Comparison of ENCODE assay signal across 8 mouse cellular contexts in the genomic region with DNA sequence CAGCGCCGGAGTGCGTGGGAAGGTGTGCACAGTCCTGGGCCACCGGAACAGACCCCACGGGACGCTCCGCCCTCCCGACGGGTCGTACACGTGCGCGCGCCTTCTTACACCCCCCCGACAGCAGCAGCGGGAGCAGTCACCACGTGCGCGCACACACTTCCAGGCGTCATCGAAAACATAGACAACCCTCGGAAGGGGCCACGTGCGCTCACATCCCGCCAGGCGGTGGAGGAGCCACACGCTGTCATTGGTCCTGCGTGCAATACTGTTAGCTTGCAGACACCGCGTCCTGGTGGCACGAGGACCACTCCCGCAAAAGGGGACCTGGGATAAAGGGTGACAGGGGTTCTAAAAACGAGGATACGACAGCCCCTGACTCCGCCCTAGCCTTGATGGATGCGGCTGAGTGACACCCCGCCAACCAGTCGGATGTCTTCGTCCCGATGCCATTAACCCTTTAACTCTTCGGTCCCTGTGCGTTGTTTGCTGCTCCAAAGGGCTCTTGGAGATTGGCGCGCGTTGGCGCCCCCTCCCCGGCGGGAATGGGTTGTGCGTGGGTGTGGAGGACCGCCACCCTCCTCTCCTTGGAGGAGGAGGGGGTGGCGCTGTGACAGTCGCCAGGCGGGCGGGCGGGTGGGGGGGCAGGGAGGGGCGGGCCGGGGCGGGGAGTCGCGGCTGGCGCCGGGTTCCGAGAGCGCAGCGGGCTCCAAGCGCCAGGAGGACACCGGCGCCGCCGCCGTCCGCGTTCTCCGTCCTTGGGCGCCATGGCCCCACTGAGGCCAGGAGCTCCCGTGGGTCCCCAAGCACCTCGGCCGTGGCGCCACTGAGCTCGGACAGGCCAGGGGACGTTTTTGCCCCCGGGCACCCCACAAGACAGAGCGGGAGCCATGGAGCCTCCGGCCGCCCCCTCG. TPM values are rescaled to one million over a fixed set of nuclear protein-coding genes. Genes with fewer than 3 reads are reported as not detected.
DNase-seq lines count a peak whose midpoint lies in the region; ATAC-seq and TF ChIP-seq lines count a peak whose summit lies in the region.

Gene Pde4a (plus strand): TSS at position 674 of the 911 bp plus-strand sequence.

- peak; percentile 60 for ATAC-seq in forebrain, embryonic 16.5 days
- ATAC-seq in lung, embryonic 16.5 days (ENCODE audit: low read depth), result peak; percentile 15

- DNase-seq in B cell, adult 2 months, result peak; percentile 74 to 75
- DNase-seq in T-cell, adult 2 months (ENCODE audit: low spot score), result peak; percentile 88
- peak in 1 of 2 experiments; percentile 51 for DNase-seq in heart, postnatal 14 days
- peak; percentile 69 to 78 for DNase-seq in layer of hippocampus, adult 2 months (ENCODE audit: low spot score in 2 of 2)
- DNase-seq in right cerebral cortex, postnatal 14 days, result peak; percentile 80
- DNase-seq in cerebellum, adult 9-11 months, result no peak

- H3K4me1 ChIP-seq in forebrain, embryonic 16.5 days (replicated peaks; ENCODE audit: control insufficient read depth, insufficient read depth, low read length), result peaks cover 30% of the 10 kb centered on the region
- H3K4me1 ChIP-seq in lung, embryonic 16.5 days (replicated peaks; ENCODE audit: control insufficient read depth, insufficient read depth, low read length), result peaks cover 36% of the 10 kb centered on the region

- peak within 1 kb of the TSS; percentile 55 for H3K9ac ChIP-seq in forebrain, embryonic 16.5 days (replicated peaks; ENCODE audit: low read depth, low read length)
- H3K9ac ChIP-seq in lung, embryonic 16.5 days (ENCODE audit: low read length), result peak within 1 kb of the TSS; percentile 73

- H3K36me3 ChIP-seq in forebrain, embryonic 16.5 days (ENCODE audit: control insufficient read depth, insufficient read depth), result no peaks in the 10 kb centered on the region
- H3K36me3 ChIP-seq in lung, embryonic 16.5 days (ENCODE audit: control insufficient read depth, insufficient read depth, low read length), result no peaks in the 10 kb centered on the region

- H3K9me3 ChIP-seq in forebrain, embryonic 16.5 days (ENCODE audit: control insufficient read depth, low read length), result no peaks in the 10 kb centered on the region
- no peaks in the 10 kb centered on the region for H3K9me3 ChIP-seq in lung, embryonic 16.5 days (ENCODE audit: control insufficient read depth, low read length)

- peak within 1 kb of the TSS; percentile 58 for H3K4me3 ChIP-seq in forebrain, embryonic 16.5 days (replicated peaks; ENCODE audit: low read length)
- H3K4me3 ChIP-seq in layer of hippocampus, adult 2 months, result peak within 1 kb of the TSS; percentile 80
- peak within 1 kb of the TSS; percentile 59 for H3K4me3 ChIP-seq in lung, embryonic 16.5 days (ENCODE audit: low read length)

- intact Hi-C loops in heart, postnatal 14 days (cut with DNase I), result no loop called here

- WGBS in forebrain, embryonic 16.5 days, result under 1% methylated on average over 70 of the region's 86 CpGs
- WGBS in lung, embryonic 16.5 days, result 1% methylated on average over 61 of the region's 86 CpGs

- H3K27me3 ChIP-seq in forebrain, embryonic 16.5 days (replicated peaks; ENCODE audit: control insufficient read depth, insufficient read depth, low read length), result peaks cover 44% of the 10 kb centered on the region
- H3K27me3 ChIP-seq in lung, embryonic 16.5 days (ENCODE audit: control insufficient read depth, insufficient read depth, low read depth, low read length), result peaks cover 45% of the 10 kb centered on the region

- TF ChIP-seq CTCF in layer of hippocampus, adult 2 months (conservative IDR thresholded peaks at IDR 0.05), result no peak

- no peak within 1 kb of the TSS; the same call in 1 of the 2 replicates for H3K27ac ChIP-seq in forebrain, embryonic 16.5 days (ENCODE audit: low read length)
- peak within 1 kb of the TSS; percentile 96 for H3K27ac ChIP-seq in layer of hippocampus, adult 2 months
- no peak within 1 kb of the TSS for H3K27ac ChIP-seq in lung, embryonic 16.5 days (ENCODE audit: low read length)

- peak within 1 kb of the TSS; percentile 73 for H3K4me2 ChIP-seq in forebrain, embryonic 16.5 days (ENCODE audit: low read length)
- peak within 1 kb of the TSS; percentile 89 for H3K4me2 ChIP-seq in lung, embryonic 16.5 days (ENCODE audit: low read depth, low read length)

RNA-seq across cellular contexts. Expression of gene Pde4a, which starts in this region (rescaled TPM):
- 24.9 and 32.0 TPM in 2 replicates for polyA plus RNA-seq in forebrain, embryonic 16.5 days (2015; fragmentation: Nextera tagmentation; extraction: Ambion mirVana)
- 10 to 100 TPM; 36.7 to 37.5 TPM for total RNA-seq in heart, postnatal 14 days (2021)
- 10 to 100 TPM; 86.6 to 89.3 TPM for total RNA-seq in layer of hippocampus, adult 2 months (2021)
- 9.7 and 11.0 TPM in 2 replicates for polyA plus RNA-seq in lung, embryonic 16.5 days (2015; fragmentation: Nextera tagmentation; extraction: Ambion mirVana)
